Mouse (Mus musculus) telencephalon, adult 2 months (tissue): ENCODE measurements at regions not wholly inside any gene's neighbourhood (a gene's known extent, or its start where the extent isn't known, plus 50 kb on each side); places are given as distances from the start of the nearest gene placed in this dataset.
A peak's percentile ranks its signal among the peaks of the same experiment; 100 is the strongest.

Experiments used
- DNase-seq: peaks from one replicate; pipeline ENCODE4 v3.0.0-alpha.2; 2011; ENCODE audit warnings: low read depth, low spot score

DNA sequence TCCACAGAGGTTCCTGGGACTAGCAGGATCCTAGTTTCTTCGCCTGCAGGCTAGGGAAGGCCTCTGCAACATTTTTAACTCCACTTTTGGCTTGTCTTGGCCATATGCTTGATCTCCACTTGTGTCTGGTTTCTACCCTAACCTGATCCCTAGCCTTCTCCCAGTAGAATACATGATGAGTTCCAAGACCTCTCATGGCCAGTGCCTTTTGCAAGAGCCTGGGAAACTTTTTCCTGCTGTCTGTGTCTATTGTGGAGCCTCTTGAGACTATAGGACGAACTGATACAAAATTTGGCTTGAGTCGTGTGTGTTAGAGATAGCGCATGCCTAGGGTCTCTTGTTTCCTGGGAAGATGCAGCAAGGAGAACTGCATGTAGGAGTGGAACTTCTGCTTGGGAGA is 119.3 kb downstream of the Cartpt start:
- DNase-seq: no peak

DNA sequence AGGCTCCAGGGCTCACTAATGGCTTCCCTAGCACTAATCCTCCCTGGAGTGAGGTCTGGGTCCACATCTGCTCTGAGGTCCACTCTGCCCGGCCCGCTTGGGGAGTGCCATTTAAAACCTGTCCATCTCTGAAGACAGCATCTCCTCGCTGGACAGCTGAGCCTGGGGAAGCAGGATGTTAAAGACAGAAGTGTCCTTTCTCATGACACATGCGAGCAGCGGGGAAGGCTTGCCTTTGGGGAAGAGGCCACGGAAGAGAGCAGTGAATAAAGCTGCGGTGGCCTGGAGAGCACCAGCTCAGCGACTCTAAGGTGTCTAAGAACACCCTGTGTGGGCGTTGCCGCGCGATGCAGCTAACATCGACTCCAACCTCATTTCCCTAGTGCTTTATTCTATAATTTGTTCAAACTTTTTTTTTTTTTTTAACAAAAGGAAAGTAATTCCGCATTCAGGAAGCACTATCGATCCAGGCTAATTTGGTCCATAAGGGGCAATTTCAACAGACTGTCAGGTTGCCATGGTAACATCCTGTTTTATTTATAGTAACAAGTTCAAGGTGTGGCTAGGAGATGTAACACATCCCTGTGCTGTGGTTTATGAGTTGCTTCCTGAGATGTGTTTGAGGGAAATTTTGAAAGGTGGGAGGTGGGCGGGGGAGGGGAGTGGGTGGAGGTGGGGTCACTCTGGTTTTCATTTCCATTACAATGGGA is 120.0 kb downstream of the Cartpt start:
- no peak for DNase-seq

DNA sequence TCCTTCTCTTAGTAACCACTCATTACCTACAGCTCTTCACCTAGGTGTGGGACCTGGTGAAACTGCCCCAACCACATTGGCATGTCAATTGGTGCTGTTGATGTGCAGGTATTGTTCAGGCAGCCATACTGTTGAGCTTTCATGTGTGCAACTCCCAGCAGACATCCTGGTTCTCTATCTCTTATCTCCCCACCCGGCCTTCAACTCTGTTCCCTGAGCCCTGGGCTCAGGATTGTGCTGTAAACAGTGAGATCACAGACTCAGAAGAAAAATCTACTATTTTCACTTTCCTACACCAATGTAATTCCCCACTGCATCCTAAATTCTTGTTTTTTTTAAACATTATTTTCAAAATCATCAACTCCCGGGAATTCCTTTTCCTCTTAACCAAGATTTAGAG is 122.1 kb downstream of the Cartpt start:
- no peak for DNase-seq

DNA sequence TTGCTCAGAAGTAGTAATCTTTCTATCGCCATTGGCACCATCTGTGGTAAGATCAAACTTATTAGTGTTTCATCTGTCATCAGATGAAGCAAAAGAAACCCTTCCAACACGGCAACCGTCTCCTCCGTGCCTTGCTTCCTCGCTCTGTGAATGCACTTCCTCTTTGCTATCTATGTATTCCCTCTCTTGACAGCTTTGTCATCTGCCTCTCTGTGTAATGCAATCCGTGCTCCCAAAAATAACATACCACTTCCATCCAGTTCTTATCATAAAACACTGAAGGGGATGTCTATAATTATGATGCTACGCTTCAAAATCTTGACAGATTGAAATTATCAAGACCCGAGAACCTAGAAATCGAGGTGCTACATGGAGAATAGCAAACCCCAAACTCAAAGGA is 123.2 kb downstream of the Cartpt start:
- no peak for DNase-seq

DNA sequence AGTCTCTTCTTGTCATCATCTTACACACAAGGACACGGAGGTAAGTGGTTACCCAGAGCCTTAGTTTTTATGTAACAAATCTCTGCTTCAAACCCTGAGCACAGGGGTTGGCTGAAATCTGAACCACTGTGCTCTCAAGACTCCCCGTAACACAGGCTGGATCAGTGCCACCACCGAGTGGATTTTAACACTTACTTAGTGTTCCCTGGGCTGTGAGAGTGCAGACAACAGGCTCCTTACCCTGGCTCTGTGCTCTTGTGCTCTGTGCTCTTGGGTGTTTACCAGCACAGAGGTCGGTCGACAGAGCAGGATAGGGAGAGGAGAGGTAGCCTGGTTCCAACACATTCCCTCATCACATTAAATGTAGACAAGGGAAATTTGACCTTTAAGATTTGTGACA is 134.9 kb downstream of the Cartpt start:
- no peak for DNase-seq

DNA sequence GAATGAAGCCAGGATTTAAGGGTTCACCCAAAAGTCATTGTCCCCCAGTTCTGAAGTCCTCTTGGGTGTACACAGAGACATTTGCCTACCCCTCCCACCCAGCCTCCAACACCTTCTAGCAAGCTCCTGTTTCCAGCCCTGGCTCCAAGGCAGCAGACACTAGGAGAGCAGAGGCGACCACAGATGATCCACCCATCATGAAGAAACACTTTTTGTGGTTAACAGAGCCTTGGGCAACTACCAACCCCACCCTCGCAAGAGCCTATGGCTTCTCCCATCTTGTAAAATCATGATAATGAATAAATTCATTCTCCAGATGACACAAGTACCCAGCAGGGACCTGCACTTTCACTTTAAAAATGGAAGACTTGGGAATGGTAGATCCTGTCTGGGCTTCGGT is 136.1 kb downstream of the Cartpt start:
- no peak for DNase-seq

DNA sequence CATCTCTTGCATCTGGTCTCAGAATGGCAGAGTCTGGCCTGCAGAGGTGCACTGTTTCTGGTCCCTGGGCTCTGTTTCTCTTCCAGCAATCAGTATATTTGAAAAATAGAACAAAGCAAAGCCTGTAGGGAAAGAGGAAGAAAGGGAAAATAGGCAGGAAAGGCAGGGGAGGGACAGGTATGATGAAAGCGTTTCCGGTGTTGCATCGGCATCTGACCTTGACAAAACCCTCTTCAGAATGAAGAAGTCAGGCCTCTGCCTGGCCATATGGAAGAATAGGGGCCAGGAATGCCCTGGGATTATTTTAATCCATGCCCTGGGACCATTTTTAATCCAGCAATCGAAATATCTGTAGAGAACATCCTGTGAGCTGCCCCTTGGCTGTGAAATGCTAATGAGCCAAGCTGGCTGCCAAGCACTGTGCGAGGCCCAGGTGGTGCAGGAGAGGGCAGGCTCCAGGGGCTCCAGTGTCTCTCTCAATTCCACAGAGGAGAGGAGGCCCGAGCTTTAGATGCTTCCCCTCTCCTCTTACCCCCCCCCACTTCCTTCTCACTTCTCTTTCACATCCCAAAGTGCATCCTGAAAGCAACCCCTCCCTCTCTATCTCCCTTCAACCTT is 136.7 kb downstream of the Cartpt start:
- no peak for DNase-seq

DNA sequence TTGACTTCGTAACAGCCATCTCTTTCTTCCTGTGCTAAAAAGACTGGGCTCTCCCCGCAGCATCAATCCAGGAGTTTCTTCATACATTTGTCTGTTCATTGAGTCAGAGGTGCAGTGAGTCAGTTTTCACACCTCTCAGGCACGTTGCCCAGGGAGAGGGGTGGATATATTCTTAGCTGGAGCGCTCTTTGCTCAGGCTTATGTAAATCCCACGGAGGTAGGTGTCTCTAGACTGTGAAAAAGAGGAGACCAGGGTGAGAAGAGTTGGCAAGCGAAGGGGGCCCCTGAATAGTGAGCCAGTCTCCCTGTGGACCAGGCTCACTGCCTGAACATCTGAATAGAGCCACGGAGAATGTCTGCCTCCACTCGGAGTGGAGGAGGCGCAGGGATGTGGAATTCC is 139.0 kb downstream of the Cartpt start:
- peak; percentile 96 for DNase-seq

DNA sequence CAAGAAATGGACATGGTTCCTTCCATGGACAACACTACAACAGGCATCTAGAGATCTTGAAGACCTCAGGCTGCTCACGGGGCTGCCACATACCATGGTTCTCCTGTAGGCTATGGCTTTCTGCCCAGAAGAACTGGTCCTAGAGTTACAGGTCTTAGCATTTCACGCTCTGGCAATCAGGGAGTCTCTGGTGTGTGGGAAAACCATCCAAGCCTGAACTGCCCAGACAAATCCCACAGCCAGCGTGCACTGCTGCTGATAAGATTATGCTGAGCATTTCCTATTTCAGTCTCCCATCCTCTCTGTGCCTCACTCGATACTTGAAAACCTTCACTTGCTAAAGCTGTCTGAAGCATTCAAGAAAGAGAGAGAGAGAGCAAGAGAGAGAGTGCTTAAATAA is 139.5 kb downstream of the Cartpt start:
- DNase-seq: no peak

DNA sequence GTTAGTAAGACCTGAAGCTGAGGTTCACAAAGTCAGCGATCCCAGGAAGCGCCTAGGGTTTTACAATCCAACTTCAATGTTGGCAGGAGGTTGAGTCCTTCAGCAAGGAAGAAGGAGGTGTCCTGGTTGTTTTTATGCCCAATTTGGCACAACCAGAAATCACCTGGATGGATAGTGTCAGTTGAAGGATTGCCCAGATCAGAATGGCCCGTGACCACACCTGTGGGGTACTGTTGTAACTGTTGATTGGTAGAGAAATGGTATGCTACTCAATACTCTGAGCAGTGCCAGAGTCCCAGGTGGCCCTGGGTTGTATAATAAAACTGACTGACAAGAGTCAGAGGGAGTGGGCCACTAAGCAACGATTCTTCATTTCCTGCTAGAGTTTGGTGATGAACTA is 140.2 kb downstream of the Cartpt start:
- DNase-seq: no peak

DNA sequence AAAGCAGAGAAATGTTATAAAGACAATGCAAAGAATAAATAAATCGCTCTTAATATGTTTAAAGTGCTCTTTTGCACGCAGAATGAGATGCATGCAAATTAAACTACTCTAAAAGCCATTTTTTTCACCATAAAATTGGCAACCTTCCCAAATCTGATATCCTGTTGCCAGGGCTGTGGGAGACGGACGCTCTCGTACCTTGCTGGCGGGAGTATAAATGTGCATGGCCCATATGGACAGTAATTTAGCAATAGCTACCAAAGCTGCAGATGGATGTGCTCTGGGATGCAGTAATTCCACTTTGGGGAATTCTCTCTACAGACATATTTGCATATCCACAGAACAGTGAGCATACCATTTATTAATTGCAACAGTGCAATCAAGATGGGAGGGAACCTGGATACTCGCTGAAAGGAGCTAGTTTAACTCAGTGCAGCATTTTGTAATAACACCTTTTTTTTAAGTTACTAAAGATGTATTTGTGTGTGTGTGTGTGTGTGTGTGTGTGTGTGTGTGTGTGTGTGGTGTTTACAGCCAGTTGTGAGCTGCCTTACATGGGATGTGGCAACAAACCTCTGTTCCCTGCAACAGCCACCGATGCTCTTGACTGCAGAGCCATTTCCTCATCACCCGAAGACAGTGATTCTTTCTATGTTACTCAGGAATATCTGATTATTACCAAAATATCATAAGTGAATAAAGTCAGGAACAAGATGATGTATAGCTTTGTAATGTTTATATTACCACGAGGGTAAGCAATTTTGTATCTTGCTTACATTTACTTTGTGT is 141.4 kb downstream of the Cartpt start:
- no peak for DNase-seq

DNA sequence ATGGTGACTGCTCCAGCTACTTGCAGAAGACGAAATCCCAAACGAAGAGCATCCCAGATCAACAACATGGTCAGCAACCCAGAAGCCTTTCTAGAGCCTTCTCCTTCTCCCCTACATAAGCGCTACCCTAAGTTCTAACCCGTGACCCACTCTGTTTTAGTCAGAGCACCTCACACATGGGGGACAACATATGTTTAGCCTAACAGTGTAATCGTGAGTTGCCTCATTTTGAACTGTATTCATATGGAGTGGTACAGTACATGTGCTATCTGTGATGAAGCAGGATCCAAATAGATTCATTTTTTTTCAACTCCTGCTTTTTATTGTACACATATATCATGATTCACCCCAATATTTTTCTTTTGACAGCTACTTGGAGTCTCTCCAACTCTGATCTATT is 146.2 kb downstream of the Cartpt start:
- no peak for DNase-seq

DNA sequence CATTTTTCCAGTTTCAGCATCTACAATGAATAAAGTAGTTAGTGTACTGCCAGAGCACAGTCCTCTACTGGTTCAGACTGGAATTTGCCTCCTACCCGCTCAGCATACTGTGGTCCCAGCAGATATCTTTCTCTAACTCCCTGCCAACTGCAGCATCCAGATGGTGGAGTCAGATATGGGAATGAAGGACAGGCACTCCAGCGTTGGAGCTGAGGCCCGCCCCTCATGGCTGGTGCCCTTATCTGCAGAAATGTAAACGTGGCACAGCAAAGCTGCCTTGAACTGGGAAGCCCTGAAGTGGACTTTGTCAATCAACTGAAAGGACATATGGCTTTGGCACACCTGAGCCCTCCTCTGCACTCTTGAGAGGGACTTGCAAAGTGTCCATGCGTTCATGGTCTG is 146.6 kb downstream of the Cartpt start:
- no peak for DNase-seq

DNA sequence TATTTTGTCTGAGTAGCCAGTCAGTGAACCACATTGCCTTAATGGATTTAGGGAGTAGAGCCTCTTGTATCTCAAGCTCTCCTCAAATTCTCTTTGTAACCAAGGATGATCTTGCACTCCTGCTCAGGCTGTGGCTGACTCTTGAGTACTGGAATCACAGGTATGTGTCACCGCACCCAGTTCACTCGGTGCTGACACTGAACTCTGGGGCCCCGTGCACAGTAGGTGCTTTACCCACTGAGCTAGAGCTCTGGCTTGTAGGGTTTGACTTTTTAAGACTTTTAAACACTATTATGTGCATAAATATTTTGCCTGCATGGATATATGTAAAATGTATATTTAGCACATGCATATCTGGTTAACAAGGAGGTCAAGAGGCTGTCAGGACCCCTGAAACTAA is 147.4 kb downstream of the Cartpt start:
- DNase-seq: no peak

DNA sequence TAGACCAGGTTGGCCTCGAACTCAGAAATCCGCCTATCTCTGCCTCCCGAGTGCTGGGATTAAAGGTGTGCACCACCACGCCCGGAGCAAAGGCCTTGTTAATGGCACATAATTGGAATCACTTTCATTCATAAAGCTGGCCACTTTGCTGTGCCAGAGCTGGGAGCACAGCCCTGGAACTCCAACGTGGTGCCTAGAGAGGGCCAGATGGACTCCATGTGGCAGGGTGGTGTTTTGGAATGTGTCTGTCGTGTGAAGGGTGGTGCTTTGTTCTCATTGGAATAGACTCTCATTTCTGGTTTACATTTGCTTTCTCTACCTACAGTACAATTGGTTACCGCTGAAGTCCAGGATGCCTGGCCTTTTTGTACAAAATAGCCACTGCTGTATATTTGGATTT is 150.2 kb downstream of the Cartpt start:
- no peak for DNase-seq

DNA sequence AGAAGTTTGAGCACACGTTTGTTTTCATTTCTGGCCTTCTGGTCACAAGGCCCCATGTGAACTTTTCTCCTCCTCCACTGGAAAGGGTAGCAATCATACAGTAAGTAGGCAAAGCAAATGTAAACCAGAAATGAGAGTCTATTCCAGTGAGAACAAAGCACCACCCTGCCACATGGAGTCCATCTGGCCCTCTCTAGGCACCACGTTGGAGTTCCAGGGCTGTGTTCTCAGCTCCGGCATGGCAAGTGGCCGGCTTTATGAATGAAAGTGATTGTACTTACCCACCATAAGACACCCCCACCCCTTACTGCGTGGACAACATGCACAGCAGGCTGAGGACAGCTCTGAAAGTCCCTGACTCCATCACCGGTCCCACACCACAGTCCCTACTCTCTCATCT is 151.5 kb downstream of the Cartpt start:
- DNase-seq: no peak

DNA sequence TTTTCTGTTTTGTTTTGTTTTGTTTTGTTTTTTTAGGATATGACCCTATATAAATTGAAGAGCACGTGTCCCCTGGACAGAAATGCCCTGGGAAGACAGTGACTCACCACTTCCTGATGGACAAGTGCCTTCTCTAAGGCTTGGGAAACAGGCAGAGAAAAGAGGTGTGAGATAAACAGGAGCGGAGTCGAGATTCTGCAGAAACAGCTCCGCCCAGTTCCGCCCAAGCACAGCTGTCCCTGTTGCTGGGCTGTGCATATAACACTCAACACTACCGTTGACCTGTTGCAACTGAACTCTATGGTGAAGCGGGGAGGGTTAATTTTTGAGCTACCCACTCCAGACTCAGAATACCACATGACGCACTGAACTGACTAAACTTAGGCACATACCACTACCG is 152.8 kb downstream of the Cartpt start:
- no peak for DNase-seq

DNA sequence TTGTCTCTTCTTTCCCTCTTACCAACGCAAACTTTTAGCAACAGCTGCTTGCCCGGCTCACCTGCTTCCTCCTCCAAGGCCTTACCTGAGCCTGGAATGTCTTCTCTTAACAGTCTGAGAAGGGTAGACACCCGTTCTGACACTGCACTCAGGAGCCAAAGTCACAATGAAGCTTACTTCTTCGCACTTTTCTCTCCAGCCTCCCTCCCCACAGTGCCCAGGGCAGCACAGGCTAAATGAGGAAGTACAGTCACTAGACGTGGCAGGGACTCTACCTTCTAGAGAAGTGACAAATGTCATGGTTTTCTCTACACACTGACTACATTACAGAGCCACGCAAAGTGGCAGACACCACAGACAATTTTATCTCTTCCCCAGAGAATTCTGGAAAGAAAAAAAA is 155.4 kb downstream of the Cartpt start:
- no peak for DNase-seq

DNA sequence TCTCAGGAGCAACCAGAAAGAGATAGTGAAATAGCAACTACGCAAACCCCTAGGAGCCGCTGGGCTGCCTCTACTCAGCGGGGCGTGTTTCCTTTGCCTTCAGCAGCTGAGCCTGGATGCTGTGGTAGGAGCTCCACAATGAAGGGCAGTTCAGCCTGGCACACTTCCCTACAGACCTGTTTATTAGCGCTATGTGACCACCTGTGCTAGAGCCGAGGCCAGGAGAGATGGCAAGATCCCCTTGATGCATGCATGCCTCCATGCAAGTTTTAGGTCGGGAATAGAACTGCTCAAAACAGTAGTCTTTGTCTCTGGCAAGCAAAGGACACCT is 156.1 kb downstream of the Cartpt start:
- no peak for DNase-seq

DNA sequence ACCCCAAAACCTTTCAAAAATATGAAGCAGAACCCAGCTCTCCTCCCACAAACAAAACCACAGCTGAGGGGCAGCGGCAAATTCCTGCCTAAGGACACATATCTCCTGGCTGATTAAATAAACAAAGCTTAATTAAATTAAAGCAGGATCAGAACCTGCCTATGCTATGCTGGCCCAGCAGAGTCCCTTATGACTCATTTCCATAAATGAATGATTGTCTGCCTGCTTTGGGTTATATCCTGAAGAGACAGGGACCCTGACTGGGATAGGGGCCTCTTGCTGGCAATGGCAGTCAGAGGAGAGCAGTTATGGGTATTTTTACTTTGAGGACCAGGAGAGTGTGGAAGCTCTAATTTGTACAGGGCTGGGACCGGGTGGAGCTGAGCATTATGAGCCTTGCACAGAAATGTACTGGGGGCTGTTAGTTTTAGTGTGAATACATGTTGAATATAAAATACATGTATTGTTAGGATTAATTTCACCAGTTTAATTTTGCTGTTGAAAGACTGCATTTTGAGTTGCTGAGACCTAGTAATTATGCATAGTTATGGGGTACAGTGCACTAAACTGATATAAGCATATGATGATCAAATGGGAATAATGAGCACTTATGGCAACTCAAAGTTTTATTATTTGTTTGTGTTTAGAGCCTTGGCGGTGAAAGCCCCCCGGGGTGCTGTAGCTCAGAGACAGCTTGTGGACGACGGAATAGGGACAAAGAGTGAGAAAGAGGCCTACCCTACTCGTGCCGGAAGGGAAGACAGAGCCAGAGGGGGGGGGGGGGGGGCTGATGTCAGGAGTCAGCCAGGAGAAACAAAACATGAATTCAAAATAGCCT is 156.7 kb downstream of the Cartpt start:
- no peak for DNase-seq

DNA sequence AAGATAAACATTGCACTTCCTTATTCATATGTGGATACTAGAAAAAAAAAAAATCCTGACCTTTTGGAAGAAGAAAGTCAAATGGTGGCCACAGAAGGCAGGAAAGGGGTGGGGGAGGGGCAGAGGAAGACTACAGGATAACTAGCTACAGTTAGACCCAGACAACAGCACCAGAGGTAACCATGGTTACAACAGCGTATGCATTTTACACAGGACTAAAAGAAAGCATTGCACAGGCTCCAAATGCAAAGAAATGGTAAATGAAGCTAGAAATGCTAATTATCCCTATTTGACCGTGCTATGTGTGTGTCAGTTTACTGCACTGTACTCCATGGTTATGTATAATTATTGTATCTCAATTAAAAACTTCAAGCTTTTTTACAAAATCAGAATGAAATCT is 158.4 kb downstream of the Cartpt start:
- no peak for DNase-seq

DNA sequence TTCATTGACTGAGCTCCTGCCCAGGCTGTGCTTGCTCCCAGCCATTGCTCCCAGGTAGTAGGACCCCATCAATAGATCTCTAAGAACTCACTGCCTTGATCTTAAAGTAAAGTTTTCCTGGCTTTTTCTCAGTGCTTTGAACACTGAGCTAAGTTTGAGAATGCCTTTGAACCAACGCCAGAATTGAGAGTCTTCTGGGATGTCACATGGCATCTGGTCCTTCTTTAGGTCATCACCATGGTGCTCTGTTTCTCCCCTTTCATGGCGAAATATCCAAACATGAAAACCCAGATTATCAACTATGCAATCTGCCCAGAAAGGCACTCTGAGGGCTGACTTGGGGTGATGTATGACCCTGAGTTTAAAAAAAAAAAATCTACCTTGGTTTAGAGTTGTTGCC is 158.9 kb downstream of the Cartpt start:
- DNase-seq: no peak
